Mouse (Mus musculus) NIH3T3 (cell line): Measurements from ENCODE around the gene Orai2.
A peak's percentile ranks its signal among the peaks of the same experiment; 100 is the strongest.
"Not testable (repeated sequence)": the region's sequence is repeated elsewhere in the genome, so short reads cannot be mapped to it uniquely, and the experiment has no call there.

Source experiments
- DNase-seq: peaks from one replicate; pipeline ENCODE4 v3.0.0-alpha.2; 2012; ENCODE audit warnings: low read depth

Orai2 gene

GRCm38 (mm10) chr5:136172939-136173338 is 2.4 kb upstream of the Orai2 start:
- DNase-seq, result no peak

- DNase-seq, result peak; percentile 43
These were observed 1.1 kb upstream of the Orai2 start for GRCm38 (mm10) chr5:136171363-136172341.

GRCm38 (mm10) chr5:136169626-136170511 is 644 bp downstream of the Orai2 start:
- DNase-seq, result peak; percentile 40

- peak; percentile 38 for DNase-seq
These were observed 2.4 kb downstream of the Orai2 start for GRCm38 (mm10) chr5:136168071-136168470.

GRCm38 (mm10) chr5:136167296-136167695 is 3.2 kb downstream of the Orai2 start:
- no peak for DNase-seq

DNA sequence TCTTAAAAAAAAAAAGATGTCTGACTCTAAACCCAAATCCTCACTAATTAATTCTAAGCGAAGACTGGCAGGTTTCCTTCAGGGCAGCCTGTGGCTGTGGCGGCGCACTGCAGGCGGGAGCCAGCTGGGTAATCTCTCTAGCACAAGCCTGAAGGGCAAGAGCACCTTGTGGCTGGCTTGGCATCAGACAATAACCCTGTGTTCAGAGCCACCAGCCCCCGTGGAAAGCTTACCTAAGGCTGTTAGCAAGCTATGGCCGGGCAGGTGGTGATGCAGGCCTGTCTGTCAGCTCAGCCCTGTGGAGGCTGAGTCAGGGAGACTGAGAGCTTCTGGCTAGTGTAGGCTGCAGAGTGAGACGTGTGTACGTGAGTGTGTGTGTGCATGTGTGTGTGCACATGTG is 5.3 kb downstream of the Orai2 start:
- DNase-seq, result no peak

DNA sequence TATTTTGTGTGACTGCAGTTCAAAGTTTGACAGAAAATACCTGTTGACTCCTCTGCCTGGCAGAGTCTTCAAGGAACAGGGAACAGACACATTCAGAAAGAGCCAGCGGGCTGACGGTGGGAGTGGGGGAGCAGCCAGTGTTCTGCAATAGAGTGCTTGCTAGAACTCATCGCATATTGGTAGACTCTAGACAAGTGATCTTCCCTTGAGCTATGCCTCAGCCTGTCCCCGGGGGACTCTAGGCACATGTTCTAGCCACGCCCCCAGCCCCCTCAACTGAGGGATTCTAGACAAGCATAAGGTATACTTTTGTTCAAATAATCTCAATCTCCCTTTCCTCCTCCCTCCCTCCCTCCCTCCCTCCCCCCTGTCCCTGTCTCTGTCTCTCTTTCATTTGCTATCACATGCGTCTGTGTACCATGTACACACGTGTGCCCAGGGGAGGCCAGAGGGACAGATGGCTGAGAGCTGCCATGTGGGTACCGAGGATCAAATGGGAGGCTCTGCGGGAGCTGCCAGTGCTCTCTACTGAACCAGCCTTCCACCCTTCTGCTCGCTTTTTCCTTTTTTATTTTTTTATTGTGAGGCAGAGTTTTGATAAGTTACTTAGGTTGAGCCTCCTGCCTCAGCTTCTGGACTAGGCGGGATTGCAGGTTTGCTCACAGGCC is 6.6 kb downstream of the Orai2 start:
- DNase-seq, result no peak

DNA sequence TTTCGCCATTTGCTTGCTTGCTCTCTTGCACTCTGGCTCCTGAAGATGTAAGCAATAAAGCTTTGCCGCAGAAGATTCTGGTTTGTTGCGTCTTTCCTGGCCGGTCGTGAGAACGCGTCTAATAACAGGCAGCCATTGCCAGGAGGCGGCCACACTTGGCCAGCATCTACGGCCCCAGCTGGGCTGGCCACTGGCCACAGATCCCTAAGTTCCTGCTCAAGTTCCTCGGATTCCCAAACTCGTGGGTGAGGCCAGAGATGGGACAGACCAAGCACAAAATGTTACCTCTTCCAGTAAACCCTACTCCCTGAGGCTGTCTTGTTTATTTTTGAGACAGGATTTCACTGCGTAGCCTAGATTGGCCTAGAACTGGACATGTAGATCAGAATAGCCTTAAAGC is 10.4 kb downstream of the Orai2 start:
- DNase-seq, result not testable (repeated sequence)

DNA sequence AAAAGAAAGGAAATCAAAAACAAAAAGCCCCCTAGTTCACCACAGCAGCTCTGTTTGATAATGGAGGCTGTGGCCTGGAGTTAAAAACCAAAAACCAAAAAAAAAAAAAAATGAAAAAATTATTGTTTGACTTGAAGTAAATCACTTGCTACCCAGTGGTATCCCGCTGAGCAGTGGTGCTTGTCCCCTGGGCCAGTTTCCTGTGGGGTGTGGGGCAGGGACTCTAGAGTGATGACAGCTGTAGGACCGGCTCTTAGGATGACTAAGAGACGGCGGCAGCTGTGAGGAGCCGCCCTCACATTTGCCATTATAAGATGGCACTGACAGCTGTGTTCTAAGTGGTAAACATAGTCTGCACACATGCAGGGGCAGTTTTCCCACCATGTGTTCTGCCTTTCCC is 15.1 kb downstream of the Orai2 start:
- DNase-seq, result no peak

DNA sequence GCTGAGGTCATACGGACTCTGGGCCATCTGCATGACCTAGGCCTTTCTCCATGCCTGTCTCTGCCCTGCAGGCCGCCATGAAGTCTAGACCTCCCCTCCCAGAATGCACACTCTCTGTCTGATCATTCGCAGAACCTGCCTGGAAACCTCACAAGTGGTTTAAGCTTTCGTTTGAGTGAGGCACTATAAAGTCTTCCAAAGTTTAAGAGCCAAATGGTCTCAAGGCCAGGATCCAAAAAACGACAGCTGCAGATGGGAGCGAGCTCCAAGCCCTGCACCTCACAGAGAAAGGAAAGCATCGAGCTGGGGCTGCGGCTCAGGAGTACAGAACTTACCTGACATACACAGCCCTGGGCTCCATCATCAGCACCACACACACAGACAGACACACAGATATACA is 18.1 kb downstream of the Orai2 start:
- DNase-seq, result no peak

DNA sequence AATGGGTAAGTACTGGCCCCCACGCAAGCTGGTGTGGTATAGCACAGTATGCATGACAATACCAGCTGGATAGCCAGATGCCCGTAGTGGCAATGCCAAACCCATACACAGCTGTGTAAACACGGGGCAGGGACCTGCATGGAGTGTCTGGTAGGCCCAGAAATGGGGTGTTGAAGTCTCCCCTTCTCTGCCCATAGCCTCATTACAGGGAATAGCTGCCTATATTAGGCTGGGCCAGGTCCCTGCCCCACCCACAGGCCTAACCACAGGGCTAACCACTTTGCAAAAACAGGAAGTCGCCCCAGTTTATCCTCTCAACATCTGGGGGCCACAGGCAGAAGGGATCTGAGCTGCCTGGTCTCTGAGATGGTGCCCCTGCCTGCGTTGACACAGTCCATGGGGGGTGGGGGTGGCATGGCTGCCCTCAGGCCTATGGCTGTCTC is 21.4 kb downstream of the Orai2 start:
- not testable (repeated sequence) for DNase-seq

DNA sequence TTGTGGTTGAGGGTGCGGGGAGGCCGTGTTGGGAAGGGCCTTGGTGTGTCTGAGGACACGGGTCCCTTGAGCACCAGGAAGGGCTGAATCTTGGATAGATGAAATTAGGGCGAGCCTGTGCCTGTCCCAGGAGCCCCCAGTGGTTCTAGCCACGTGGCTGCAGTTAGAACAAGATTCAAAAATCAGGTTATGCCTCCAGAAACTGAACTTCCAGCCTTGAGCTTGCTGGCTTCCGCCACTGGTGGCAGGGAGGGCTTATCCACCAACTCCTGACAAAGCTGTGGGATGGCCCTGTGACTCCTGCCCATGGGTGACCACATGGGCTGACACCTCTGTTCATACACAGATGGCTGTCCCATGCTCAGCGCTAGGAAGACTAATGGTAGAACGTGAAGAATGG is 22.8 kb downstream of the Orai2 start:
- DNase-seq, result no peak

DNA sequence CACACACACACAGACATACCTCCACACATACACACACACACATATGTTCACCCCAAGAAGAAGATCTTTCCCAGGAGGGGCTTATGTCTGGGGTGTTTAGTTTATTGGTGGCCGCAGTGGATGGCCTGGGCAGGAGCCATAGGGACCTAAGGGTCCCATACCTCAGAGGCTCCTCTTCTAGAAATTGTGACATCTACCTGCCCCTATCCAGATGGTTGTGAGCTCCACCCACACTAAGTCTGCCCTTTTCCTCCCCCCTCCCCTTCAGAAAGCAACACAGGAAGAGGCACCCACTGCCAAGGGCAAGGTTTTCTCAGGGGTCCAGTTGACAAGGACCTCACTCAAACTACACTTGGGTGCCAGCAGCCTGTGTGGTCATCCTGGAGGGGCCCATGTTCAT is 23.6 kb downstream of the Orai2 start:
- no peak for DNase-seq

DNA sequence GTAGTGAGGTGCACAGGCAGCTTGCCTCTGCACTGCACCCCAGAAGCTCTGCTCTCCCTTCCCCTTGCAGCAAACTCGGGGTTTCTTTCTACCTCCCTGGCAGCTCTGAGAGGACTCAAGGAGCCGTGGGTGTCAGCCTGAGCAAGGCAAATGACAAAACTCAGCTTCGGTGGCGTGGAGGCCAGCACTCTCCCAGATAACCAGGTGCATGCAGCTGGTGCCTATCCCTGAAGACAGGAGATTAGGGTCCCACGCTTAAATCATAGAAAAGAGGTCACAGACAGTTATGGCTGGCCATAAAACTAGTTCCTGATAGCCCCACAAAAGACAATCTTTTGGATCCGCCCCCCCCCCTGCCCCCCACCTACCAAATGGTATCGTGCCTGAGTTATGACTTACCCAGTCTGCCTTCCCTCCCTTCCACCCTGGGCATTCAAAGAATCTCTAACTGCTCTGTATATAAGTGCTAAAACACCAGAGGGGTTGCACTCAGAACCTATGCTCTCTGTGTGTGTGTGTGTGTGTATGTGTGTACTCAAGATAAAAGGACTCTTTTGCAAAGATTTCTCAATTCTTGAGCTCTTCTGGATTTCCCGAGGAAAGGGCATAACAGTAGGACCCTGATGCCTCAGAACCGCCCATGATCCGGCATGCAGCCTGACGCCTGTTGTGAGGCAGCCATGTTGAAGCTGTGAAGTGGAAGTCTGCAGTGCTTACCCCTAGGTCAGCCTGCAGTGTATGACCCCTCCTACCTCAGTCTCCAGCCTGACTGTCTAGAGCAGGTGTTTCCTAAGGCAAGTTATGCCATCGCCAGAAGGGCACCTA is 25.7 kb downstream of the Orai2 start:
- no peak for DNase-seq

- peak; percentile 62 for DNase-seq
These were observed 27.3 kb downstream of the Orai2 start for GRCm38 (mm10) chr5:136143161-136143755.

GRCm38 (mm10) chr5:136142746-136143145 is 27.8 kb downstream of the Orai2 start:
- peak; percentile 18 for DNase-seq

GRCm38 (mm10) chr5:136140057-136140482 is 30.4 kb downstream of the Orai2 start:
- DNase-seq, result no peak

GRCm38 (mm10) chr5:136139393-136139792 is 31.1 kb downstream of the Orai2 start:
- DNase-seq, result no peak

DNA sequence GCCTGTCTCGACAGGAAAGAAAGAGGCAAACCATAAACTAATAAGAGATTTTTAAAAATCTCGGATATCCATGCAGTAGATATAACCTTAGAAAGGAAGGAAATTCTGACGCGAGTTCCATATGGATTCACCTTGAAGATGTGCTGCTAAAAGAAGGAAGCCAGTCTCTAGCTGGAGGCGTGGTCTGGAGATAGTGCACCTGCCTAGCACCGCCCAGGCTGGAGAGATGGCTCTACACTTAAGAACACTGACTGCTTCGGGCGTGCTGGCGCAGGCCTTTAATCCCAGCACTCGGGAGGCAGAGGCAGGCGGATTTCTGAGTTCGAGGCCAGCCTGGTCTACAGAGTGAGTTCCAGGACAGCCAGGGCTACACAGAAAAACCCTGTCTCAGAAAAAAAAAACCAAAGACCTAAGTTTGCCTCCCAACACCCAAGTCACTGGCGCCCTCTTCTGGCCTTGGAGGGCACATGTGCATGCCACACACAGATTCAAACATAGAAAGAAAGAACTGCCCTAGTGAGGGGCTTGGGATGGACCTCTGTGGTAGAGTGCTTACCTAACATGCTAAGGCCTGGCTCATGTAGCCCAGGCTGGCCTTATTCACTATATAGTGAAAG is 32.7 kb downstream of the Orai2 start:
- DNase-seq, result peak; percentile 80

DNA sequence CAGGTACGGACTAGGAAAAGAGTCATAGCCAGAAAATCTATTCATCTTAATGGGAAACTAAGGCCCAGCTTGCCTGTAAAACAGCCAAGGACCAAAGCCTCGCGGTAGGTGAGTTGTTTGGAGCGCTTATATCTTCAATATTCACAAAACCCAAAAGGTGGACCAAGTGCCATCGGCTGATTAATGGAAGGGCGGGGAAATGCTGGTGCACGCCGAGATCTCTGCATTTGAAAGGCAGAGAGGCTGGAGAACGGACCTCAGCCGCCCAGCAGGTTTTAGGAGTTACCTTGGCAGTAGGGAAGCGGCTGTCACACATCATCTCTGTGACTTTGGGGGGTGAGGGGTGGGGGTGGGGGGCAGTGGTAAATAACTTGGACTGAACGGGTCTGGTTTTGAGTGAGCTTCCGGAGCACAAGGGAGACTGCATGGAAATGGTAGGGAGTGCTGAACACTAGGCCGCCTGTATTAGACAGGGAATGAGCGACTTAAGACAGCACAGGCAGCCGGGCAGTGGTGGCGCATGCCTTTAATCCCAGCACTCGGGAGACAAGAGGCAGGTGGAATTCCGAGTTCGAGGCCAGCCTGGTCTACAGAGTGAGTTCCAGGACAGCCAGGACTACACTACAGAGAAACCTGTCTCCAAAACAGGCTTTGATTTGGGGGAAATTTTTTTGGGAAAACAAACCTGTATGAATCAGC is 34.1 kb downstream of the Orai2 start:
- DNase-seq, result peak; percentile 46
